Mouse (Mus musculus): ENCODE measurements around the gene Gal3st4. TPM values are rescaled to one million over a fixed set of nuclear protein-coding genes. Genes with fewer than 3 reads are reported as not detected.
A peak's percentile ranks its signal among the peaks of the same experiment; 100 is the strongest.

Gene Gal3st4
- polyA plus RNA-seq, 1 experiment from 2014 or later: 2.5 TPM

- H3K27ac ChIP-seq: 0 out of 2 replicates have a peak overlapping the region, but pooled peaks have one; percentile 31
- no peak for ATAC-seq
- H3K36me3 ChIP-seq: peaks cover 38% of the 10 kb centered on the region
- H3K9ac ChIP-seq (replicated peaks): peak overlapping the region; percentile 68
- peaks cover 3% of the 10 kb centered on the region; the same call in 1 of the 2 replicates for H3K27me3 ChIP-seq
- peaks cover 70% of the 10 kb centered on the region for H3K4me1 ChIP-seq (replicated peaks)
- H3K4me2 ChIP-seq (replicated peaks): peak overlapping the region; percentile 96
- no peaks in the 10 kb centered on the region; the same call in 1 of the 2 replicates for H3K9me3 ChIP-seq
- 6% methylated on average over 41 of the region's 41 CpGs for WGBS
- peak overlapping the region; percentile 85 for H3K4me3 ChIP-seq (replicated peaks)
Measured at GRCm38 (mm10) chr5:138275216-138276050, 2.8 kb upstream of the Gal3st4 start.

- WGBS: 53% methylated on average over 8 of the region's 8 CpGs
- peaks cover 70% of the 10 kb centered on the region for H3K4me1 ChIP-seq (replicated peaks)
- H3K4me3 ChIP-seq (replicated peaks): no peak overlapping the region
- H3K36me3 ChIP-seq: peaks cover 38% of the 10 kb centered on the region
- ATAC-seq: no peak
- peaks cover 3% of the 10 kb centered on the region; the same call in 1 of the 2 replicates for H3K27me3 ChIP-seq
- H3K27ac ChIP-seq: no peak overlapping the region
- H3K9ac ChIP-seq (replicated peaks): no peak overlapping the region; the same call in 1 of the 2 replicates
- H3K9me3 ChIP-seq: no peaks in the 10 kb centered on the region
- peak overlapping the region; percentile 19 for H3K4me2 ChIP-seq (replicated peaks)
Measured at GRCm38 (mm10) chr5:138274186-138274585, 1.5 kb upstream of the Gal3st4 start.

- no peak for ATAC-seq
- peaks cover 22% of the 10 kb centered on the region for H3K36me3 ChIP-seq
- H3K4me2 ChIP-seq (replicated peaks): no peak overlapping the region
- H3K9ac ChIP-seq (replicated peaks): no peak overlapping the region
- H3K27me3 ChIP-seq: peaks cover 3% of the 10 kb centered on the region; the same call in 1 of the 2 replicates
- H3K9me3 ChIP-seq: no peaks in the 10 kb centered on the region
- no peak overlapping the region for H3K27ac ChIP-seq
- H3K4me3 ChIP-seq (replicated peaks): no peak overlapping the region
- H3K4me1 ChIP-seq (replicated peaks): peaks cover 41% of the 10 kb centered on the region
- 66% methylated on average over 3 of the region's 3 CpGs for WGBS
Measured at GRCm38 (mm10) chr5:138271232-138271631, 1.4 kb downstream of the Gal3st4 start.

GRCm38 (mm10) chr5:138268980-138269379, 3.7 kb downstream of the Gal3st4 start:
- peaks cover 13% of the 10 kb centered on the region for H3K36me3 ChIP-seq
- H3K9me3 ChIP-seq: no peaks in the 10 kb centered on the region
- H3K4me2 ChIP-seq (replicated peaks): no peak overlapping the region
- H3K27me3 ChIP-seq: peaks cover 3% of the 10 kb centered on the region; the same call in 1 of the 2 replicates
- WGBS: 85% methylated on average over 4 of the region's 4 CpGs
- H3K9ac ChIP-seq (replicated peaks): no peak overlapping the region
- H3K27ac ChIP-seq: no peak overlapping the region
- H3K4me1 ChIP-seq (replicated peaks): peaks cover 33% of the 10 kb centered on the region
- ATAC-seq: no peak
- H3K4me3 ChIP-seq (replicated peaks): no peak overlapping the region

GRCm38 (mm10) chr5:138267114-138267513, 5.5 kb downstream of the Gal3st4 start:
- WGBS: 92% methylated on average over 3 of the region's 3 CpGs
- Histone ChIP-seq H3K4me2 (replicated peaks) (no peak overlapping the region), H3K4me1 (replicated peaks) (peaks cover 26% of the 10 kb centered on the region), H3K27ac (no peak overlapping the region), H3K9me3 (no peaks in the 10 kb centered on the region), H3K9ac (replicated peaks) (no peak overlapping the region), H3K27me3 (peaks cover 3% of the 10 kb centered on the region; the same call in 1 of the 2 replicates), H3K4me3 (replicated peaks) (no peak overlapping the region), H3K36me3 (peaks cover 12% of the 10 kb centered on the region)
- no peak for ATAC-seq

GRCm38 (mm10) chr5:138265712-138266111, 6.9 kb downstream of the Gal3st4 start:
- no peak overlapping the region for H3K9ac ChIP-seq (replicated peaks)
- H3K4me1 ChIP-seq (replicated peaks): peaks cover 29% of the 10 kb centered on the region
- no peak overlapping the region for H3K4me2 ChIP-seq (replicated peaks)
- WGBS: 92% methylated on average over 4 of the region's 4 CpGs
- no peak for ATAC-seq
- H3K4me3 ChIP-seq (replicated peaks): no peak overlapping the region
- peaks cover 26% of the 10 kb centered on the region for H3K36me3 ChIP-seq
- no peaks in the 10 kb centered on the region for H3K27me3 ChIP-seq
- H3K9me3 ChIP-seq: no peaks in the 10 kb centered on the region
- H3K27ac ChIP-seq: no peak overlapping the region

- 0 out of 2 replicates have a peak, but pooled peaks have one; percentile 4 for ATAC-seq
- H3K4me2 ChIP-seq (replicated peaks): peak overlapping the region; percentile 99
- H3K4me3 ChIP-seq (replicated peaks): peak overlapping the region; percentile 77
- peaks cover 29% of the 10 kb centered on the region for H3K4me1 ChIP-seq (replicated peaks)
- H3K27me3 ChIP-seq: no peaks in the 10 kb centered on the region
- no peaks in the 10 kb centered on the region for H3K9me3 ChIP-seq
- H3K36me3 ChIP-seq: peaks cover 41% of the 10 kb centered on the region
- H3K27ac ChIP-seq: peak overlapping the region; percentile 71; the same call in 1 of the 2 replicates
- WGBS: 15% methylated on average over 6 of the region's 6 CpGs
- H3K9ac ChIP-seq (replicated peaks): peak overlapping the region; percentile 95
Measured at GRCm38 (mm10) chr5:138264207-138264578, 8.4 kb downstream of the Gal3st4 start.

GRCm38 (mm10) chr5:138263260-138264206, 9.1 kb downstream of the Gal3st4 start, which contains the start of gene BC037034:
TSS of gene BC037034 (minus strand) at chr5:138264033.
- Histone ChIP-seq H3K27ac (peak within 1 kb of the TSS; percentile 71), H3K4me1 (replicated peaks) (peaks cover 29% of the 10 kb centered on the region), H3K4me3 (replicated peaks) (peak within 1 kb of the TSS; percentile 77), H3K9me3 (no peaks in the 10 kb centered on the region), H3K27me3 (no peaks in the 10 kb centered on the region), H3K4me2 (replicated peaks) (peak within 1 kb of the TSS; percentile 99), H3K9ac (replicated peaks) (peak within 1 kb of the TSS; percentile 95), H3K36me3 (peaks cover 47% of the 10 kb centered on the region)
- peak; percentile 89 for ATAC-seq
- under 1% methylated on average over 63 of the region's 71 CpGs for WGBS

GRCm38 (mm10) chr5:138262582-138263240, 9.9 kb downstream of the Gal3st4 start:
- peak overlapping the region; percentile 77 for H3K4me3 ChIP-seq (replicated peaks)
- ATAC-seq: peak; percentile 1; the same call in 1 of the 2 replicates
- peaks cover 29% of the 10 kb centered on the region for H3K4me1 ChIP-seq (replicated peaks)
- WGBS: 68% methylated on average over 18 of the region's 18 CpGs
- H3K27ac ChIP-seq: no peak overlapping the region
- H3K36me3 ChIP-seq: peaks cover 54% of the 10 kb centered on the region
- no peaks in the 10 kb centered on the region for H3K9me3 ChIP-seq
- peak overlapping the region; percentile 99 for H3K4me2 ChIP-seq (replicated peaks)
- peak overlapping the region; percentile 95 for H3K9ac ChIP-seq (replicated peaks)
- no peaks in the 10 kb centered on the region for H3K27me3 ChIP-seq

- Histone ChIP-seq H3K9me3 (no peaks in the 10 kb centered on the region), H3K27ac (no peak overlapping the region), H3K36me3 (peaks cover 60% of the 10 kb centered on the region), H3K4me3 (replicated peaks) (peak overlapping the region; percentile 77; the same call in 1 of the 2 replicates), H3K4me2 (replicated peaks) (peak overlapping the region; percentile 99), H3K9ac (replicated peaks) (0 out of 2 replicates have a peak overlapping the region, but pooled peaks have one; percentile 95), H3K4me1 (replicated peaks) (peaks cover 29% of the 10 kb centered on the region), H3K27me3 (no peaks in the 10 kb centered on the region)
- WGBS: 90% methylated on average over 4 of the region's 4 CpGs
- ATAC-seq: no peak
Measured at GRCm38 (mm10) chr5:138262001-138262400, 10.6 kb downstream of the Gal3st4 start.

- no peak overlapping the region for H3K4me3 ChIP-seq (replicated peaks)
- no peak overlapping the region for H3K9ac ChIP-seq (replicated peaks)
Measured at GRCm38 (mm10) chr5:138260834-138261233, 11.8 kb downstream of the Gal3st4 start.

More at GRCm38 (mm10) chr5:138260834-138261233, 11.8 kb downstream of the Gal3st4 start:
- Histone ChIP-seq H3K27ac (no peak overlapping the region), H3K4me1 (replicated peaks) (peaks cover 40% of the 10 kb centered on the region), H3K36me3 (peaks cover 52% of the 10 kb centered on the region), H3K27me3 (no peaks in the 10 kb centered on the region), H3K4me2 (replicated peaks) (no peak overlapping the region), H3K9me3 (no peaks in the 10 kb centered on the region)
- no peak for ATAC-seq
- 92% methylated on average over 11 of the region's 11 CpGs for WGBS

Measured in midbrain, embryonic 13.5 days (tissue).